Mouse (Mus musculus) forebrain, embryonic 13.5 days (tissue): Measurements from ENCODE around the gene Lrriq4. TPM values are rescaled to one million over a fixed set of nuclear protein-coding genes. Genes with fewer than 3 reads are reported as not detected.

ENCODE experiments used
- ATAC-seq: fragments of 200-750 bp; cut with Nextera tagmentation; 2 replicates; pipeline ENCODE4 v1.8.0; 2017
- H3K27ac ChIP-seq: fragments of 300-500 bp; sonication (generic); 2 replicates; pipeline ENCODE4 v1.5.1; 2015; ENCODE audit warnings: inconsistent platforms, mild to moderate bottlenecking, moderate library complexity
- H3K27me3 ChIP-seq: fragments of 300-500 bp; sonication (generic); 2 replicates; pipeline ENCODE4 v1.6.1; 2015; ENCODE audit warnings: mild to moderate bottlenecking, inconsistent platforms
- H3K36me3 ChIP-seq: fragments of 300-500 bp; sonication (generic); 2 replicates; pipeline ENCODE4 v1.6.1; 2015; ENCODE audit warnings: mild to moderate bottlenecking, inconsistent platforms; ENCODE audit not compliant: poor library complexity, severe bottlenecking
- H3K4me1 ChIP-seq: fragments of 300-500 bp; sonication (generic); 2 replicates; pipeline ENCODE4 v1.6.1; 2015; ENCODE audit warnings: inconsistent platforms
- H3K4me2 ChIP-seq: fragments of 300-500 bp; sonication (generic); 2 replicates; pipeline ENCODE4 v1.6.1; 2015; ENCODE audit warnings: inconsistent platforms, mild to moderate bottlenecking, moderate library complexity
- H3K4me3 ChIP-seq: fragments of 300-500 bp; sonication (generic); 2 replicates; pipeline ENCODE4 v1.5.1; 2015; ENCODE audit warnings: mild to moderate bottlenecking, inconsistent platforms
- H3K9ac ChIP-seq: fragments of 300-500 bp; sonication (generic); 2 replicates; pipeline ENCODE4 v1.6.1; 2015; ENCODE audit warnings: mild to moderate bottlenecking, inconsistent platforms
- H3K9me3 ChIP-seq: fragments of 300-500 bp; sonication (generic); replicated peaks from 2 replicates; pipeline ENCODE4 v1.6.1; 2016; ENCODE audit warnings: inconsistent platforms
- WGBS: fragments of 180-500 bp; shearing (Covaris S2); methylation state at CpG from one replicate; pipeline ENCODE4 v1.1.7; 2015; 5-methylcytosine and 5-hydroxymethylcytosine counted together
- polyA plus RNA-seq: library from polyadenylated mRNA; unstranded; fragments of >200 nt; fragmentation: Nextera tagmentation; extraction: Ambion mirVana; gene quantifications from 2 replicates; pipeline ENCODE4 v1.2.1, GENCODE M21; 2015

The Lrriq4 gene
- polyA plus RNA-seq, 1 experiment from 2014 or later: not detected

GRCm38 (mm10) chr3:30610930-30611329 lies 33.4 kb upstream of the Lrriq4 start:
- H3K9ac ChIP-seq: no peak overlapping the region
- H3K27me3 ChIP-seq: no peaks in the 10 kb centered on the region
- H3K4me3 ChIP-seq: no peak overlapping the region
- no peak overlapping the region for H3K4me2 ChIP-seq
- ATAC-seq: no peak
- WGBS: 91% methylated on average over 4 of the region's 4 CpGs
- peaks cover 9% of the 10 kb centered on the region; the same call in 1 of the 2 replicates for H3K4me1 ChIP-seq
- H3K9me3 ChIP-seq: no peaks in the 10 kb centered on the region
- H3K36me3 ChIP-seq: peaks cover 75% of the 10 kb centered on the region
- H3K27ac ChIP-seq: no peak overlapping the region

- 94% methylated on average over 8 of the region's 8 CpGs for WGBS
- H3K27me3 ChIP-seq: no peaks in the 10 kb centered on the region
- H3K4me2 ChIP-seq: no peak overlapping the region
- no peaks in the 10 kb centered on the region for H3K9me3 ChIP-seq
- no peak overlapping the region for H3K27ac ChIP-seq
- no peak overlapping the region for H3K4me3 ChIP-seq
- no peak overlapping the region for H3K9ac ChIP-seq
- no peak for ATAC-seq
- H3K36me3 ChIP-seq: peaks cover 45% of the 10 kb centered on the region
- no peaks in the 10 kb centered on the region for H3K4me1 ChIP-seq
Observed at GRCm38 (mm10) chr3:30620132-30620531, 24.2 kb upstream of the Lrriq4 start.

- Histone ChIP-seq H3K36me3 (no peaks in the 10 kb centered on the region), H3K4me2 (no peak overlapping the region), H3K4me1 (no peaks in the 10 kb centered on the region), H3K4me3 (no peak overlapping the region), H3K27ac (no peak overlapping the region), H3K9ac (no peak overlapping the region), H3K9me3 (no peaks in the 10 kb centered on the region), H3K27me3 (no peaks in the 10 kb centered on the region)
- ATAC-seq: no peak
- WGBS: 70% methylated on average over 3 of the region's 3 CpGs
Observed at GRCm38 (mm10) chr3:30633681-30634080, 10.6 kb upstream of the Lrriq4 start.

GRCm38 (mm10) chr3:30635629-30636028 lies 8.7 kb upstream of the Lrriq4 start:
- H3K9me3 ChIP-seq: no peaks in the 10 kb centered on the region
- ATAC-seq: no peak
- no peak overlapping the region for H3K27ac ChIP-seq
- H3K4me1 ChIP-seq: no peaks in the 10 kb centered on the region
- no peak overlapping the region for H3K9ac ChIP-seq
- no peak overlapping the region for H3K4me2 ChIP-seq
- no peaks in the 10 kb centered on the region for H3K36me3 ChIP-seq
- WGBS: 87% methylated on average over 4 of the region's 4 CpGs
- H3K4me3 ChIP-seq: no peak overlapping the region
- no peaks in the 10 kb centered on the region for H3K27me3 ChIP-seq

GRCm38 (mm10) chr3:30646761-30647160 lies 2.5 kb downstream of the Lrriq4 start:
- Histone ChIP-seq H3K4me3 (no peak overlapping the region), H3K4me2 (no peak overlapping the region), H3K9me3 (no peaks in the 10 kb centered on the region), H3K27me3 (peaks cover 37% of the 10 kb centered on the region), H3K9ac (no peak overlapping the region), H3K36me3 (no peaks in the 10 kb centered on the region), H3K27ac (no peak overlapping the region), H3K4me1 (peaks cover 18% of the 10 kb centered on the region)
- 46% methylated on average over 8 of the region's 8 CpGs for WGBS
- ATAC-seq: no peak

- Histone ChIP-seq H3K9me3 (no peaks in the 10 kb centered on the region), H3K27ac (no peak within 1 kb of the TSS), H3K9ac (peak within 1 kb of the TSS; percentile 39; the same call in 1 of the 2 replicates), H3K4me1 (peaks cover 18% of the 10 kb centered on the region), H3K27me3 (peaks cover 40% of the 10 kb centered on the region), H3K36me3 (no peaks in the 10 kb centered on the region), H3K4me3 (peak within 1 kb of the TSS; percentile 31), H3K4me2 (peak within 1 kb of the TSS; percentile 66)
- WGBS: under 1% methylated on average over 24 of the region's 25 CpGs
- ATAC-seq: peak; percentile 90
Observed at GRCm38 (mm10) chr3:30647440-30648090, 3.3 kb downstream of the Lrriq4 start, which contains the start of gene Lrrc34. Lrrc34 (minus strand) TSS chr3:30647869.

- H3K9ac ChIP-seq: no peak overlapping the region
- H3K27ac ChIP-seq: no peak overlapping the region
- no peak overlapping the region for H3K4me2 ChIP-seq
- 89% methylated on average over 2 of the region's 2 CpGs for WGBS
- no peak overlapping the region for H3K4me3 ChIP-seq
- H3K4me1 ChIP-seq: peaks cover 18% of the 10 kb centered on the region
- H3K27me3 ChIP-seq: peaks cover 40% of the 10 kb centered on the region
- no peaks in the 10 kb centered on the region for H3K36me3 ChIP-seq
- H3K9me3 ChIP-seq: no peaks in the 10 kb centered on the region
- no peak for ATAC-seq
Observed at GRCm38 (mm10) chr3:30648466-30648865, 4.2 kb downstream of the Lrriq4 start.

- peak; percentile 71 for ATAC-seq
- peak overlapping the region; percentile 76 for H3K4me2 ChIP-seq
- H3K4me1 ChIP-seq: peaks cover 18% of the 10 kb centered on the region
- peak overlapping the region; percentile 51 for H3K9ac ChIP-seq
- peak overlapping the region; percentile 42 for H3K4me3 ChIP-seq
- H3K9me3 ChIP-seq: no peaks in the 10 kb centered on the region
- 1% methylated on average over 41 of the region's 41 CpGs for WGBS
- no peaks in the 10 kb centered on the region for H3K36me3 ChIP-seq
- H3K27me3 ChIP-seq: peaks cover 40% of the 10 kb centered on the region
- H3K27ac ChIP-seq: no peak overlapping the region
Observed at GRCm38 (mm10) chr3:30650062-30650841, 5.9 kb downstream of the Lrriq4 start.

- Histone ChIP-seq H3K4me2 (no peak overlapping the region), H3K4me3 (no peak overlapping the region), H3K27me3 (peaks cover 8% of the 10 kb centered on the region; the same call in 1 of the 2 replicates), H3K4me1 (no peaks in the 10 kb centered on the region), H3K36me3 (no peaks in the 10 kb centered on the region), H3K9me3 (no peaks in the 10 kb centered on the region), H3K27ac (no peak overlapping the region), H3K9ac (no peak overlapping the region)
- 88% methylated on average over 5 of the region's 5 CpGs for WGBS
- no peak for ATAC-seq
Observed at GRCm38 (mm10) chr3:30655937-30656336, 11.6 kb downstream of the Lrriq4 start.

- no peaks in the 10 kb centered on the region for H3K9me3 ChIP-seq
- no peak overlapping the region for H3K4me2 ChIP-seq
- H3K4me1 ChIP-seq: no peaks in the 10 kb centered on the region
- no peak overlapping the region for H3K27ac ChIP-seq
- ATAC-seq: no peak
- H3K4me3 ChIP-seq: no peak overlapping the region
- no peaks in the 10 kb centered on the region for H3K27me3 ChIP-seq
- no peaks in the 10 kb centered on the region for H3K36me3 ChIP-seq
- no peak overlapping the region for H3K9ac ChIP-seq
- WGBS: 90% methylated on average over 9 of the region's 9 CpGs
Observed at GRCm38 (mm10) chr3:30658486-30658885, 14.2 kb downstream of the Lrriq4 start.

GRCm38 (mm10) chr3:30683190-30683589 lies 38.9 kb downstream of the Lrriq4 start:
- no peak overlapping the region for H3K9ac ChIP-seq
- no peaks in the 10 kb centered on the region for H3K9me3 ChIP-seq
- no peaks in the 10 kb centered on the region for H3K4me1 ChIP-seq
- no peaks in the 10 kb centered on the region for H3K27me3 ChIP-seq
- no peak overlapping the region for H3K4me3 ChIP-seq
- ATAC-seq: no peak
- H3K27ac ChIP-seq: no peak overlapping the region
- no peak overlapping the region for H3K4me2 ChIP-seq
- 89% methylated on average over 6 of the region's 6 CpGs for WGBS
- no peaks in the 10 kb centered on the region for H3K36me3 ChIP-seq

GRCm38 (mm10) chr3:30687216-30687615 lies 42.9 kb downstream of the Lrriq4 start:
- Histone ChIP-seq H3K9ac (no peak overlapping the region), H3K36me3 (no peaks in the 10 kb centered on the region), H3K4me1 (no peaks in the 10 kb centered on the region), H3K4me2 (no peak overlapping the region), H3K27me3 (no peaks in the 10 kb centered on the region), H3K27ac (no peak overlapping the region), H3K4me3 (no peak overlapping the region), H3K9me3 (no peaks in the 10 kb centered on the region)
- 81% methylated on average over 3 of the region's 3 CpGs for WGBS
- ATAC-seq: no peak
